Mouse (Mus musculus): ENCODE results near the gene Ankk1.

The Ankk1 gene

DNA sequence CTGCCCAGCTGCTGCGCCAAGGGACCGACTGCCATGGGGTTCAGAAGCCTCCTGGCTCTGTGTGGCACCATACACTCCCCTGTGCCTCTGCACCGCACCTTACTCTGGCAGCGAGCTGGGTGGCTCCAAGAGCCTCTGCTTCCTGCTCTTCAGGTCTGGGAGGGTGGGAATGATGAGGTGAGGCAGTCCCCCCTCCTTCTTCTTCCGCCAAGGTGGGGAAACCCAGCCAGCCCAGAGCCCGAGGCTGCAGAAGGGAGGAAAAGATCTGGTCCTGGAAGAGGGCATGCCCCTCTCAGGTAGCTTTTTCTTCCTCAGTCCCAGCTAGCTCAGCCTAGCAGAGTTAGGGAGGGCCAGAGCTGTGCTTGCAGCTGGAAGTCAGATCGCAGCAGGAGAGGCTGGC lies at the start of gene Ankk1:
Ankk1 (minus strand) TSS at position 101 of the 400 bp plus-strand sequence.
- no peak for DNase-seq (ENCODE audit: low spot score in 2 of 2)

DNA sequence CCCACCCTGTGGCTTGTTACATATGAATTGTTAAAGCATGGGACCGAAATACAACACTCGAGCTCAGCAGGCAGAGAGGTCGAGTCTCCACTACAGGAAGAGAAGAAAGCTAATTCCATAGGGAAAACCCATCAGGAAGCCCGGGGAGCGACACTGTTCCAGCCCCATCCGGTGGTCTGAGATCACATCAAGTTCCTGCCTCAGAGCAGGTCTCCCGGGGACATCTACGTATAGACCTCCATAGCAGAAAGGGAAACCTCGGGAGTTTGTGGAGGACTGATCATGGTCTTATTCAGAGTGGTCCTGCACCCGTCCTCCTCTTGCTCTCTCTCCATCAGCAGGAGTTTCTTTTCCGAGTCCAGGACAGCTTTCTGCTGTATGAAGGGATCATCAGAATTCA lies 45.3 kb upstream of the Ankk1 start:
- no peak for DNase-seq (ENCODE audit: low spot score in 2 of 2)

DNA sequence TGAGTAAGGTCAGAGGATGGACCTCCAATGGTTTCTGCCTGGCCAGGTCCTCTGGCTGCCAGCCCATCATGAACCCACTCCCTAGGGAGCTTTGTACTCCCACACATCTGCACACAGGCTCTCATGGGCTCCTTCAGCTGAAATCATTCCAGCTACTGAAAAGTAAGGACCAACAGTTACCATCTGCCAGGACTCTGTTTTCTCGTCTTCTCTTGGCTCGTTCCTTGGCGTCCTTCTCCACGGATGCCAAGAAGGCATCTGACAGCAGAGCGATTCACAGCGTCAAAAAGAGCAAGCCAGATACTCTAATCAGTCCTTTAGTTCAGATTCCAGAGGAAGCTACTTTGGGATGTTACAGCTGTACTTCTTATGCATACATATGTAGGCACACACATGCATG lies 44.1 kb upstream of the Ankk1 start:
- no peak for DNase-seq (ENCODE audit: low spot score in 2 of 2)

DNA sequence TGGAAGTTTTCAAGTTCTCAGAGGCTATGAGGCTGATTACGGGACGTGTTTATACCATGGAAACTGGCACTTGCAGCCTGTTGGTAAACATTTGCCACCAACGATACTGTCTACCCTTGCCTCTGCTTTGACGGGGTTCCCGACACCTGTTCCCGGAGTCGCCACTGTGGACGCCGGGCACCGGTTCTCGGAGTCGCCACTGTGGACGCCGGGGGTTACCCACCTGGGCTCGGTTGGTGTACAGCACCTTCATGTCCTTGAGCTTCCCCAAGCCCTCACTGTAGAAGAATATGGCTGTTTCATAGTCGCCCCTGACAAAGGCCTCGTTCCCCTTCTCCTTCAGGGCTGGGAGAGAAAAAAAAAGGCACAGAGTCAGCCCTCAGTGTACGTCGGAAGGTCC lies 43.2 kb upstream of the Ankk1 start:
- no peak for DNase-seq (ENCODE audit: low spot score in 2 of 2)

GRCm38 (mm10) chr9:49456136-49456535 lies 29.3 kb upstream of the Ankk1 start:
- no peak for DNase-seq (ENCODE audit: low spot score in 2 of 2)

- DNase-seq (ENCODE audit: low spot score in 2 of 2): no peak
These were observed 25.6 kb upstream of the Ankk1 start for GRCm38 (mm10) chr9:49452396-49452795.

DNA sequence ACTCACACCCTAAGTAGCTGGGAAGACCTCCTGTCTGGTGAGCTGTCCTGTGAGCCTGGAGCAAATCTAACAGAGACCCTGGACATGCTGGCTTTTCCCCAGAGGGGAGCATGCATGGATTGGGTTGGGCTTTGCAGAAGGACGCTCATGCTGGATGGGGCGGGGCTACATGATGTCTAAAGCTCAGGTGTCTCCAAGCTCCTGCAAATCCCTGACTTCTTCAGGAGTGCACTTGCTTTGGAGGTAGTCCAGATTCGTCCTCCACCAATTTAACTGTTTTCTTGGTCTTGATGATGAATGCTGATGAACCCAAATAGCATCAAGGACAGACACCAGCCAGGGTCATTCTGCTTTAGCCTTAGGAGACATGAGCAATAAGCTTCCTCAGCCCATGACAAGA lies 23.7 kb upstream of the Ankk1 start:
- no peak for DNase-seq (ENCODE audit: low spot score in 2 of 2)

GRCm38 (mm10) chr9:49442621-49443020 lies 15.8 kb upstream of the Ankk1 start:
- DNase-seq (ENCODE audit: low spot score in 2 of 2): no peak

GRCm38 (mm10) chr9:49427478-49427877 lies 657 bp upstream of the Ankk1 start:
- DNase-seq (ENCODE audit: low spot score in 2 of 2): no peak

GRCm38 (mm10) chr9:49425585-49425984 lies 1.2 kb downstream of the Ankk1 start:
- no peak for DNase-seq (ENCODE audit: low spot score in 2 of 2)

- no peak for DNase-seq (ENCODE audit: low spot score in 2 of 2)
These were observed 3.0 kb downstream of the Ankk1 start for GRCm38 (mm10) chr9:49423866-49424265.

- no peak for DNase-seq (ENCODE audit: low spot score in 2 of 2)
These were observed 16.2 kb downstream of the Ankk1 start for GRCm38 (mm10) chr9:49410621-49411020.

DNA sequence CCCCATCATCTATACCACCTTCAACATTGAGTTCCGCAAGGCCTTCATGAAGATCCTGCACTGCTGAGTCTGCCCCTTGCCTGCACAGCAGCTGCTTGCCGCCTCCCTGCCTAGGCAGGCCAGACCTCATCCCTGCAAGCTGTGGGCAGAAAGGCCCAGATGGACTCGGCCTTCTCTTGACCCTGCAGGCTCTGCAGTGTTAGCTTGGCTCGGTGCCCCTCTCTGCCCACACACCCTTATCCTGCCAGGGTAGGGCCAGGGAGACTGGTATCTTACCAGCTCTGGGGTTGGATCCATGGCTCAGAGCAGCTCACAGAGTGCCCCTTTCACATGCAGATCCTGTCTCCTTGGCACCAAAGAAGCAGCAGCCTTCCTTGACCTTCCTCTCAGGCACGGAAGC lies 19.8 kb downstream of the Ankk1 start:
- no peak for DNase-seq (ENCODE audit: low spot score in 2 of 2)

GRCm38 (mm10) chr9:49403711-49404110 lies 23.1 kb downstream of the Ankk1 start:
- DNase-seq (ENCODE audit: low spot score in 2 of 2): no peak

DNA sequence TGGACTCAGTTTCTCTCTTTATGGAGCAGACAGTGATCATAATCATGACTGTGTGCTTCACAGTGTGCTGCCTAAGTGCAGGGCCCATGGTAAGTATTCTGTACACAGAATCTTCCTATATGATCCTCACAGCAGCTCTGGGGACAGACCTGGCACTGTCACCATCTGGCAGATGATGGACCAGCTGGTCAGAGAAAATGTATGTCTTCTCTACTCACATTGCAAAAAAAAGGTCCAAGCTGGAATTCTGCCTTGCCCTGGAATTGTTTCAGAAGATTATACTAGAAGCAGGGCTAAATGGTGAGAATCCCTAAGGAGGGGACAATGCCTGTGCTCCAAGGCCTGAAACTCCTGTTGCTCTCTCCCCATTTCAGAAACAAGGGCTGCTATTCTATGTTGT lies 30.8 kb downstream of the Ankk1 start:
- DNase-seq (ENCODE audit: low spot score in 2 of 2): peak in 1 of 2 experiments; percentile 35

DNA sequence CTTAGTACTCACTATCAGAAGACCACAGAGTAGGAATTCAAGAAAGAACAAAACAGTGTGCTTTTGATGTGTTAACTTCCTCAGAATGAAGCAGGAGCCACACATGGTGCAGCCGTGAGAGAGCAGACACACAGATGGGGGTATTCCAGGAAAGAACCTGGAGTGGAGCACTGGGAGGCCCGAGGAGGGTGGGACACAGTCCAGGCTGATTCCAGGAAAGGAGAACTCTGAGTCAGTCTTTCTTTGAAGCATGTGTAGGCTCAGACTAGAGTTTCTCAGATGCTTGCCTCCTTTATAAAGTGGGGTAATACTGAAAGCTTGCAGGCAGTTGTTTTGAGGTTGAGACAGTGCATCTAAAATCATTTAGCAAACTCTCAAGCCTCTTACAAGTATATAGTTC lies 34.6 kb downstream of the Ankk1 start:
- no peak for DNase-seq (ENCODE audit: low spot score in 2 of 2)

DNA sequence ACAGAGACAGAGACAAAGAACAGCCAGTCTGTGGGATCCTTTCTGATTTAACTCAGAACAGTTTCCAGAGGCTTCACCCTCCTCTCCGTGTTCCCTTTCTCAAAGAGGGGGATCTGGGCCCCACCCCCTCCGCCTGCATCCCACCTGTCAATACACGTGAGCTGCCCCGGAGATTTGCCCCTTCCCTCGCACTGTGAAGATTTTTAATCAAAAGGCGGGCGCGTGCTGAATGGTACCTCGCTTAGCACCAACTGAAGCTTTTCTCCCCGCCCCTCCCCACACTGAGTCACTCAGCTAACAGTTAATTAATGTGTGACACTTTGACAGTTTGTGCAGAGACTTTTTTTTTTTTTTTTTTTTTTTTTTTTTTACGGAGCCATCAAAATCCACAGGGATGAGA lies 40.7 kb downstream of the Ankk1 start:
- no peak for DNase-seq (ENCODE audit: low spot score in 2 of 2)

- DNase-seq (ENCODE audit: low spot score in 2 of 2): no peak
These were observed 41.5 kb downstream of the Ankk1 start for GRCm38 (mm10) chr9:49385301-49385700.

- DNase-seq (ENCODE audit: low spot score in 2 of 2): no peak
These were observed 42.0 kb downstream of the Ankk1 start for GRCm38 (mm10) chr9:49384855-49385254.

- DNase-seq (ENCODE audit: low spot score in 2 of 2): no peak
These were observed 42.8 kb downstream of the Ankk1 start for GRCm38 (mm10) chr9:49384041-49384440.

GRCm38 (mm10) chr9:49379962-49380361 lies 46.9 kb downstream of the Ankk1 start:
- DNase-seq (ENCODE audit: low spot score in 2 of 2): peak in 1 of 2 experiments; percentile 18

DNA sequence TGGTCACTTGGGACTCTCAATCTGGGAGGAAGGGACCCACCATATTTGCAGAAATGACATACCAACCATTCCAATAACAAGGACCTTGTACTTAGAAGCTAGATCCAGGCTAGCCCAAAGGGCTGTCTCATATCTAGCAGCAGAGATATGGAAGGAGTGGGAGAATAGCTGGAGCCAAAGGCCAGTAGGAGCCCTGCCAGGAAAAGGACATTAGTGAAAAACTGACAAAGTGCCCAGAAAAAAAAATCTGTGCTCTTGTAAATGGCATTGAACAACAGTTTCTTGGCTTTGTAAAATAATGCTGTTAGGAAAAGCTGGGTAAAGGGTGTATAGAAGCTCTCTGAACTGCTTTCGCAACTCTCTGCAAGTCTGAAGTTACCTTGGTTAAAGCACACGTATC lies 52.9 kb downstream of the Ankk1 start:
- DNase-seq (ENCODE audit: low spot score in 2 of 2): no peak

DNA sequence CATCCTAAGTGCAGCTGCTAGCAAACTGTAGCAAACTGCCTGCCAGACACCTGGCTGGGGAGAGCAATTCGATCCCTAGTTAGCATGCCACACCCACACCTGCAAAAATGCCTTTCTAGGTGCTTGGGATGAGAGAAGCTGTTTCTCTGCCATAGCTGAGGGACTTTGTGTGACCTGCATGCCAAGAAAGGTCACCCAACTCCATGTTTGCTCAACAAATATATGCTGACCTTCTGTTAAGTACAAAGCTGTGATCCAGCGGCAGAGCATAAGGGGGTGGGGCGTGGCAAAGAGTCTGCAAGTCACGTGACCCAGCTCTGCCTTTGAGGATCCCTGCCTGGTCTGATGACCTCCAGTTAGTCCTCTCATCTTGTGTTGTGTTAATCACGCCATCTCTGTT lies 61.1 kb downstream of the Ankk1 start:
- no peak for DNase-seq (ENCODE audit: low spot score in 2 of 2)

All from frontal cortex, postnatal 36 days (tissue).